Mouse (Mus musculus): ENCODE results near the gene Klhdc7a.
A peak's percentile ranks its signal among the peaks of the same experiment; 100 is the strongest.

Gene Klhdc7a

GRCm38 (mm10) chr4:139960086-139960713, 7.6 kb downstream of the Klhdc7a start:
- no peak for DNase-seq (ENCODE audit: extremely low spot score)

DNA sequence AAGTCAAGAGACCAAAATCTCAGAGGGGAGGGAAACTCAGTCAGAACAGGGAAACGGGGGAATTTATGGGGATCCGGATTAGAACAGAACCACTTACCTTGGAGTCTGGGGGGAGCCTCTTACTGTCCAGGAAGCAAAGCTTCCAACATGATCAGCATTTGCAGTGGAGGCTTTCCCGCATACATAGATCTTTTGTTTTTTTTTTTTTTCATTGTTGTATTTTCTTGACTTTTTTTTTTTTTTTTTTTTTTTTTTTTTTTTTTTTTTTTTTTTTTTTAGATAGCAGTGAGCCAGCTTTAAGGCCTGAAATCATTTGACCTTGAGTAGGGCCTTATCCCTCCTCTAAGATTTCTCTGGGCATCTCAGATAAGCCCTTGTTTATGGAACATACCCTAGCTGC, 8.6 kb downstream of the Klhdc7a start:
- no peak for DNase-seq (ENCODE audit: extremely low spot score)

- no peak for DNase-seq (ENCODE audit: extremely low spot score)
Observed at GRCm38 (mm10) chr4:139950876-139951485, 16.8 kb downstream of the Klhdc7a start.

- peak; percentile 67 for DNase-seq (ENCODE audit: extremely low spot score)
Observed at GRCm38 (mm10) chr4:139950431-139950848, 17.4 kb downstream of the Klhdc7a start.

- DNase-seq (ENCODE audit: extremely low spot score), result no peak
Observed at GRCm38 (mm10) chr4:139948591-139948990, 19.2 kb downstream of the Klhdc7a start.

GRCm38 (mm10) chr4:139947341-139947740, 20.5 kb downstream of the Klhdc7a start:
- DNase-seq (ENCODE audit: extremely low spot score), result no peak

DNA sequence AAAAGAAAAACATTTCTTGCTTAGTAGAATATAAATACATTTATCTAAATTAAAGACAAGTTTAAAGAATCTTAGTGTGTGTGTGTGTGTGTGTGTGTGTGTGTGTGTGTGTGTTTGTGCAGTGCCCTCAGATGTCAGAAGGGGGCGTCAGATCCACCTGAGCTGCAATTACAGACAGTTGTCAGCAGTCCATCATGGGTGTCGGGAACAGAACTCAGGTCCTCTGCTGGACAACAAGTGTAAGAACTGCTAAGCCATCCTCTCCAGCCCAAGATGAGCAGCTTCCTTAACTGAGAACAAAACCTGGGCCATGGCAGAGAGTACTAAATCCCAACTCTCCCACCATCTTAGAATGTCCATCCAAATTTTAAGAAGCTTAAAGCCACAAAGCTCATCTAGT, 26.0 kb downstream of the Klhdc7a start:
- DNase-seq (ENCODE audit: extremely low spot score), result no peak

DNA sequence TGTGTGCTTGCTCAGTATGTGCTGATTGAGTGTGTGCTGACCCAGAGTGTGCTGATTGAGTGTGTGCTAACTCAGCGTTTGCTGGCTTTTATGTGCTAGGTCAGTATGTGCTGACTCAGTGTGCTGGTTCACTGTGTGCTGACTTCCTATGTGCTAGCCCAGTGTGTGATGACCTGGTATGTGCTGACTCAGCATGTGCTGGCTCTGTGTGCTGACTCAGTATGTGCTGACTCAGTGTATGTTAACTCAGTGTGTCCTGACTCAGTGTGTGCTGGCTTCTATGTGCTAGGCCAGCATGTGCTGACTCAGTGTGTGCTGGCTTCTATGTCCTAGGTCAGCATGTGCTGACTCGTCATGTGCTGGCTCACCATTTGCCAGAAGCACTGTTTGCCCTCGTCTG, 32.3 kb downstream of the Klhdc7a start:
- no peak for DNase-seq (ENCODE audit: extremely low spot score)

DNA sequence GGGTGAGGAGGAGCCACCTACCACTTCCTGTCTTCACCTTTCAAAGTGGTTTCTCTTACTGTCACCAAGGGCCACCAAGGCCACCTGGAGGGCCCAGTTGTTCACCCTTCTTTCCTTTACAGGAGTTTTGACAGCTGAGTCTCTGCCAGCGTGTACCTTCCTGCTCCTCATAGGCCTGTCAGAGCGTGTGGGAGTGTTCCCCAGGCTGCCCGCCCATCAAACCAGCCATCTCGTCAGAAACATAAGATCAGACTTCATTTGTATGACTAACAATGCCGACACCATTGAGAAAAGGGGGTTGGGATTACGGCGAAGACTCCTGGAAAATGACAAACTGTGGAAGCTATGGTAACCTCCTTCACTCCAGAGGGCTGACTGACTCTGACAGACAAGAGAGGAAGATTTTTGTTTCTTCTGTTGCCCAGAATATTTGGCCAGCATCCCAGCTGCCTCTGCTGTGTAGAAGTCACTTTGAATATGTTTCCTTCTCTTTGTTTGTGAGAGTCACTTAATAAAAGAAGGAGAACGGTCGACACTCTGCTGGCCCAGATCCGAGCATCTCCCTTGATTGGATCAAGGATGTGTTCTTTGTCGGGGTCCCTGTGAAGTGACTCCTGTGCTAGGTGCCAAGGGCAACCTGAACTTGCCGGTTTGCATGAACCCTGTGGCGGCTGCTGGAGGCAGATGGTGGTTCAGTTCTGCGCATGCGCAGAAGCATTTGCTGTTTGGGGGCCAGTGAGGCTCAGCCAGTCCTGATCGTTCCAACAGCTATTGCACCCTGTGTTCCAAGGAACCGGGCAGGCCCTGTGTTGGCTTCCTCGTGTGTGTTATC, 34.6 kb downstream of the Klhdc7a start:
- DNase-seq (ENCODE audit: extremely low spot score), result no peak

- DNase-seq (ENCODE audit: extremely low spot score), result no peak
Observed at GRCm38 (mm10) chr4:139931790-139932510, 35.9 kb downstream of the Klhdc7a start.

DNA sequence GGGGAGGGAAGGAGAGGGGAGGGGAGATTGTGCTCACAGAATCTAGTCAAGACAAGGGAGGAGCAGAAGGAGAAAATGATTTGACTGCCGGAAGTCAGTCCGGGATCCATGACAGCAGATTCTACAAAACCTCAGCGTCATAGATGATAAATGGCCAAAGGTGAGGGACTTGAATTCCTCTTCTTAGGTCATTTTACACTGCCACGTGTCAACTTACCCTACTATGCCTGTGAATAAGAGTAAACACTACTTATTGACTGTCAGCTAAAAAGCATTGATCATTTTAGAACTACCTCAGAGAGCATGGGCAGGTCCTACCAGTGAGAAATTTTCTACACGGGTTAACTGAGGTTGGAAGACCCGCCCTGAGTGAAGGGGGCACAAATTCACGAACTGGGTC, 36.9 kb downstream of the Klhdc7a start:
- no peak for DNase-seq (ENCODE audit: extremely low spot score)

GRCm38 (mm10) chr4:139926161-139926561, 41.7 kb downstream of the Klhdc7a start:
- DNase-seq (ENCODE audit: extremely low spot score), result no peak

DNA sequence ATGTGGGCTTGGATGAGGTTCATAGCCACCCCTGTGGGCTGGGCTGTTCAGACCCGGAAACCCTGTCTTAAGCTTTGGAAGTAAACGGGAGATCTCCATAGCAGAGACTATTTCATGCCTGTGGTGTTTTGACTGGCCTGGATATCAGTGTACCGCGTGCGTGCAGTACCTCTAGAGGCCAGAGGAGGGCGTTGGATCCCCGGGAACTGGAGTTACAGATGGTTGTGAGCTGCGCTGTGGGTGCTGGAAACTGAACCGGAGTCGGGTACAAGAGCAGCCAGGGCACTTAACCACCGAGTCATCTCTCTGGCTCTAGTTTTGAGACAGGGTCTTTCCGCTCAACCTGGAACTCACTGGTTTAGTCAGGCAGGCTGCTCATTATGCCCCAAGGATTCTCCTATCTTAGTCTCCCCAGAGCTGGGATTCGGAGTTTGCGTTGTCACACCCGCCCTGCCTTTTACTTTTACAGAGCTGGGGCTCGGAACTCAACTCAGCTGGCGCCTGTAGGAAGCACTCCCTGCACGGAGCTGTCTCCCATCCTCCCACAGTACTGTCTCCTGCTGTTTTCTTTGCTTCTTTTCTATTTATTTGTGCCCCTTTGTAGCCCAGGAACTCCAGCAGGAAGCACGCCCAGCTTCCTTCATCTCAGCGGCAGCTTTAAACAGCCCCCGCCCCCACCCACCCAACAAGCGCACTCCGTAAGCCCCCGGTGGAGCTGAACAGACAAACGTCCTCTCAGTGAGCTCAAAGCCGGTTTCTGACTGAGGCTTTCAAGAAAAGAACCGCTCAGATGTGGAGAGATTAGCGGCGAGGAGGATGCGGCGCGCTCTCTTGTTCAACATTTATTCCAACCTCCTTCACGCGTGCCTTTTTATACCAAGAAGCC, 42.3 kb downstream of the Klhdc7a start:
- DNase-seq (ENCODE audit: extremely low spot score), result peak; percentile 63

GRCm38 (mm10) chr4:139916731-139917130, 51.1 kb downstream of the Klhdc7a start:
- no peak for DNase-seq (ENCODE audit: extremely low spot score)

All from embryo, embryonic 9.5 days (tissue).